Mouse (Mus musculus) megakaryocyte, embryonic 14.5 days (primary cell): ENCODE measurements around the gene Pdik1l.

Experiments used
- FLI1 ChIP-seq: IDR thresholded peaks from 2 replicates; pipeline ENCODE4 v1.6.1; 2012; ENCODE audit warnings: low read length, inconsistent platforms, mixed read lengths
- GATA1 ChIP-seq: IDR thresholded peaks from 3 replicates; pipeline ENCODE4 v1.6.1; 2012; ENCODE audit warnings: mixed read lengths, low read length, inconsistent platforms, borderline replicate concordance

DNA sequence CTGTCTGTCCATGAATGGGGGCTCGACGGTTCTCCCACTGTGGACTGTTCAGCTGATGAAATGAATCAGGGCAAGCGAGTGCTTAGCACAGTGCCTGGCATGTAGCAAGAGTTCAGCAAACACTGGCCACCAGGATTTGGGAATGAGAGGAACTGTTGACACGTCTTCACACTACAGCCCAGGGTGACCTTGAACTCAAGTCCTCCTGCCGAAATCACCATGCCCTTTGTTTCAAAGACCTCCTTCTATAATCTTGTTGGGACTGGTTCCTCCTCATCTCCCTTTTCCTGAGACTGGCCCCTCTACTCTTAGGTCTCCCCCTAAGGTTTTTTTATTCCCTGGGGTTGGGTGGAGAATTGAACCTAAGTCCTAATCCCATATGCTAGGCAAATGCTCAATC is 24.6 kb upstream of the Pdik1l start:
- TF ChIP-seq FLI1 (no peak), GATA1 (no peak)
